Mouse (Mus musculus): ENCODE data around the gene Gpn1.
"Not testable (repeated sequence)": the region's sequence is repeated elsewhere in the genome, so short reads cannot be mapped to it uniquely, and the experiment has no call there.

Gpn1 gene

GRCm38 (mm10) chr5:31494513-31495297 lies at the start of gene Gpn1:
Gene Gpn1 (plus strand): TSS chr5:31494741.
- peak; percentile 94 for DNase-seq

GRCm38 (mm10) chr5:31451336-31451735 lies 43.2 kb upstream of the Gpn1 start:
- peak; percentile 12 for DNase-seq

- DNase-seq: peak; percentile 97
Observed at GRCm38 (mm10) chr5:31451878-31452561, 42.5 kb upstream of the Gpn1 start, which contains the start of gene Zfp512. Gene Zfp512 (plus strand): TSS chr5:31452431.

- no peak for DNase-seq
Observed at GRCm38 (mm10) chr5:31452562-31452878, 42.0 kb upstream of the Gpn1 start.

- DNase-seq: peak; percentile 11
Observed at GRCm38 (mm10) chr5:31452886-31453410, 41.6 kb upstream of the Gpn1 start.

- DNase-seq: no peak
Observed at GRCm38 (mm10) chr5:31467798-31468197, 26.7 kb upstream of the Gpn1 start.

GRCm38 (mm10) chr5:31469711-31470110 lies 24.8 kb upstream of the Gpn1 start:
- DNase-seq: no peak

GRCm38 (mm10) chr5:31470334-31470733 lies 24.2 kb upstream of the Gpn1 start:
- DNase-seq: peak; percentile 63

- no peak for DNase-seq
Observed at GRCm38 (mm10) chr5:31480536-31480935, 14.0 kb upstream of the Gpn1 start.

- no peak for DNase-seq
Observed at GRCm38 (mm10) chr5:31485440-31485839, 9.1 kb upstream of the Gpn1 start, which contains the start of gene 4930548H24Rik. Gene 4930548H24Rik (plus strand): TSS chr5:31485740.

GRCm38 (mm10) chr5:31487889-31488288 lies 6.7 kb upstream of the Gpn1 start:
- DNase-seq: no peak

- no peak for DNase-seq
Observed at GRCm38 (mm10) chr5:31489116-31489769, 5.3 kb upstream of the Gpn1 start.

GRCm38 (mm10) chr5:31492031-31492430 lies 2.5 kb upstream of the Gpn1 start:
- no peak for DNase-seq

- no peak for DNase-seq
Observed at GRCm38 (mm10) chr5:31504843-31505242, 10.3 kb downstream of the Gpn1 start.

- no peak for DNase-seq
Observed at GRCm38 (mm10) chr5:31512481-31512880, 17.9 kb downstream of the Gpn1 start.

- DNase-seq: no peak
Observed at GRCm38 (mm10) chr5:31520556-31520955, 26.0 kb downstream of the Gpn1 start.

- peak; percentile 89 for DNase-seq
Observed at GRCm38 (mm10) chr5:31526354-31527116, 32.0 kb downstream of the Gpn1 start, which contains the start of gene Slc4a1ap. Gene Slc4a1ap (plus strand): TSS chr5:31526995.

GRCm38 (mm10) chr5:31527117-31527680 lies 32.7 kb downstream of the Gpn1 start:
- no peak for DNase-seq

GRCm38 (mm10) chr5:31527707-31528106 lies 33.2 kb downstream of the Gpn1 start, which contains the start of gene Supt7l:
Gene Supt7l (minus strand): TSS chr5:31527807.
- DNase-seq: not testable (repeated sequence)

GRCm38 (mm10) chr5:31528560-31528959 lies 34.0 kb downstream of the Gpn1 start:
- no peak for DNase-seq

GRCm38 (mm10) chr5:31535228-31535627 lies 40.7 kb downstream of the Gpn1 start:
- no peak for DNase-seq

GRCm38 (mm10) chr5:31559401-31559800 lies 64.9 kb downstream of the Gpn1 start:
- no peak for DNase-seq
